Mouse (Mus musculus): ENCODE measurements around the gene Map4k4. TPM values are rescaled to one million over a fixed set of nuclear protein-coding genes. Genes with fewer than 3 reads are reported as not detected.

Gene Map4k4
- total RNA-seq, 1 experiment from 2014 or later, result 231 TPM

DNA sequence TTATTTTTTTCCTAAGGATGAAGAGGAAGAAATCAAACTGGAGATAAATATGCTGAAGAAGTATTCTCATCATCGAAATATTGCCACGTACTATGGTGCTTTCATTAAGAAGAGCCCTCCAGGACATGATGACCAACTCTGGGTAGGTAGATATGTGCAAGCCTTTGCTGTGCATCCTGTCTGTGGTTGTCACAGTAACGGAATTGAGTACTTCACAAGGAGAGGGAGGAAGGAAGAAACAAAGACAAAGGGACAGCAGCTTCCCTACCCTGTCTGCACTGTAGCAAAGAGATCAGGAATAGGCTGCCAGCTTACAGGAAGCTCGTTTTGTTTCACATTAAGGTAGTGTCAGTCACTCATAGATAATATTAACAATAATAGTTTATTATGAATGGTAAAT lies 73.2 kb downstream of the Map4k4 start:
- ATAC-seq (replicated peaks in 1 of 2; ENCODE audit: insufficient read depth in 1 of 2, low FRiP score in 2 of 2, low TSS enrichment in 1 of 2, low read depth in 1 of 2, poor library complexity in 2 of 2, severe bottlenecking in 2 of 2), result no peak

DNA sequence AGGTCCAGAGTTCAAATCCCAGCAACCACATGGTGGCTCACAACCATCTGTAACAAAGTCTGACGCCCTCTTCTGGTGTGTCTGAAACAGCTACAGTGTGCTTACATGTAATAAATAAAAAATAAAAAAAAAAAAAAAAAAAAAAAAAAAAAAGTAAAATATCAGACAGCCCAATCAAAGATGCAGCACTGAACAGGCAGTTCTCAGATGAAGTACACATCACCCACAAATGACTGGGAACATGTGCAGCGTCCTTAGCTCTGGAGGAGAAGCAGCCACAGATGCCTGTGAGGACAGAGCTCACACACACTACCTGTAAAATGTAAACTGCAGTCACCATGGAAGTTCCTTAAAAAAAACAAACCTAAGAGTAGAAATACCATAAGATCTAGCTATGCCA lies 74.3 kb downstream of the Map4k4 start:
- no peak for ATAC-seq (replicated peaks in 1 of 2; ENCODE audit: insufficient read depth in 1 of 2, low FRiP score in 2 of 2, low TSS enrichment in 1 of 2, low read depth in 1 of 2, poor library complexity in 2 of 2, severe bottlenecking in 2 of 2)

DNA sequence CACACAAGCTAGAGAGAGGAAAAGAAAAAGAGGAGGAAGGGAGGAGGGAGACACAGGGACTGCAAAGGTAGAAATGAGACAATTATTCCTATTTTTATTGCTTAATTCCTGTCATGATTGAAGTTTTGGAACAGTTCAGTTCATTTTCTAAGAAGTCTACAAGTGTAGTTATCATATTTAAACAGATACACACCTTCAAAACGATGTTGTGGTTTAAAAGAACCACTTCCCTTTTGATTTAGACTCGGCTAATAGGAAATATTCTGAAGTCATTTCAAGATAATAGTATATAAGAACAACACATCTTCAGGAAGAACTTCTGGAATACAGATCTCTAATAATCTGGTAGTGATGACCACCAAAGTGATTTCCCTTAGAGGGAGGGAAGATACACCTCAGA lies 75.4 kb downstream of the Map4k4 start:
- no peak for ATAC-seq (replicated peaks in 1 of 2; ENCODE audit: insufficient read depth in 1 of 2, low FRiP score in 2 of 2, low TSS enrichment in 1 of 2, low read depth in 1 of 2, poor library complexity in 2 of 2, severe bottlenecking in 2 of 2)

DNA sequence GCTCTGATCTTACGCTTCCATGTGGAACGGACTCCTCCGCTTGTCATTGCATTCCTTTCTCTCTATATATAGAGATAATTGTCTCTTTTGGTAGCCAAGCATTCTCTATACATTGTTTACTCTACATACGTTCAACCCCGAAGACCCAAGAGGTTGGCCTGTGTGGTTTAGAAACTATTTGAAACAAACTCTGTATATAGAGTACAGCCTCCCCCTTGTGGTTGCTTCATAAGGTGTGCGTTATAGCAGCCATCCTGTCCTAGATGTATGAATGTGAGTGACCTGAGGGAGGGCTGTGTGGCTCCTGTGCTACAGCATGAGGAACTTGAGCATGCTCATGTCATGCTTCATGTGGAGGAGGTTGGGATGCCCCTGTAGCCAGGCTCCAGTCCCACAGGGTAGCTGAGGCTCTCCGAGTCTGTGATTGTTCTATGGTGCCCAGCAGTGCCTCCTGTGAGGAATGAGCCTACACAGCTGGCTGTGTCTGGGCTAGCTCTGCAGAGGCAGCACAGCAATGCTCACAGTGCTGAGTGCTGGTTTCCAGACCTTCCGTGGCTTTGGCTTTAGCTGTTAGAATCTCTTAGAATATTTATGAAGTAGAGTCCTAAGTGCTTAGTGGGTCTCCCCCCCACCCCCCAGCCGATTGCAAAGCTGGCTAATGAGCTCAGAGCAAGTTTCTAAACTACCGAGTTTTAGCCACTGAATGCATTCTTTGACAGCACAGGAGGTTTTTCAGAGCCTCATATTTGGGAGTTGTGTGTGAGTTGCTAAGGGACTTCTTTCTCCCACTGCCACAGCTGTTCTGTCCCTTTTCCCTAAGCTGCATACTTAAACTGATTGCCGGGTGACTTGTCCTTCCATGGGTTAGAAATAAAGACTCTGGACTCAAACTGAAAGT lies 76.4 kb downstream of the Map4k4 start:
- ATAC-seq (replicated peaks in 1 of 2; ENCODE audit: insufficient read depth in 1 of 2, low FRiP score in 2 of 2, low TSS enrichment in 1 of 2, low read depth in 1 of 2, poor library complexity in 2 of 2, severe bottlenecking in 2 of 2), result peak in 1 of 2 experiments; percentile 33; a peak in 1 of 4 replicates

DNA sequence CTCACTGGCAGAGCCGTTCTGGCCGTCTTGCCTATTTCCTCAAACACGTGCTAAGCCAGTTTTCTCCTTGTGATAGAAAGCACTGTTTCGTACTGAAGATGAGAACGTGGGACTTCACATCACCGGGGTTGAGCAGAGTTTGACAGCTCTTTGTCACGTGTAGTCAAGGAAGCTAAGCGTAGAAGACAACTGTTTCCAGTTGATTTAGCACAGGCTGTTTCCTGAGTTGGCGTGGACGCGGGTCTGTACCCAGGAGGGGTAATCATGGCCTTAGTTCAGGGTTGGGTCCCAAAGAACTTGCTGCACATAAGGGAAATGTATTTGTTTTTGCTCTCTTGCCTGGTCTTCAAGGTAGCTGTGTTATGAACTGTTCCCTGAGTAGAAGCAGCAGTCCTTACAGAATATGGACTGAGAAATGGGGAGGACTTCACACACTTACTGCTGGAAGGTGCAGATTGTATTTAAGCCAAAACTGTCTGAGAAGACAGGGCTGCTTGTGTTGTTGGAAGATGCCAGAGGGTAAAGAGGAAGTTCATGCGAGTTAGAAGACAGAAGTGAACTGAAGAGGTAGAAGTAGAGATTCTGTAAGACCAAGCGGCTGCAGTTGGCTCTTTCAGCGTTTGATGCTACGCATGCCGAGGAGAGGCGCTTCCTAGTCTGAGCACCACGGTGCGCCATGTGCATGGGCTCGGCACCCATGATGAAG lies 78.2 kb downstream of the Map4k4 start:
- peak; percentile 27 to 31; a peak in 2 of 4 replicates for ATAC-seq (replicated peaks in 1 of 2; ENCODE audit: insufficient read depth in 1 of 2, low FRiP score in 2 of 2, low TSS enrichment in 1 of 2, low read depth in 1 of 2, poor library complexity in 2 of 2, severe bottlenecking in 2 of 2)

DNA sequence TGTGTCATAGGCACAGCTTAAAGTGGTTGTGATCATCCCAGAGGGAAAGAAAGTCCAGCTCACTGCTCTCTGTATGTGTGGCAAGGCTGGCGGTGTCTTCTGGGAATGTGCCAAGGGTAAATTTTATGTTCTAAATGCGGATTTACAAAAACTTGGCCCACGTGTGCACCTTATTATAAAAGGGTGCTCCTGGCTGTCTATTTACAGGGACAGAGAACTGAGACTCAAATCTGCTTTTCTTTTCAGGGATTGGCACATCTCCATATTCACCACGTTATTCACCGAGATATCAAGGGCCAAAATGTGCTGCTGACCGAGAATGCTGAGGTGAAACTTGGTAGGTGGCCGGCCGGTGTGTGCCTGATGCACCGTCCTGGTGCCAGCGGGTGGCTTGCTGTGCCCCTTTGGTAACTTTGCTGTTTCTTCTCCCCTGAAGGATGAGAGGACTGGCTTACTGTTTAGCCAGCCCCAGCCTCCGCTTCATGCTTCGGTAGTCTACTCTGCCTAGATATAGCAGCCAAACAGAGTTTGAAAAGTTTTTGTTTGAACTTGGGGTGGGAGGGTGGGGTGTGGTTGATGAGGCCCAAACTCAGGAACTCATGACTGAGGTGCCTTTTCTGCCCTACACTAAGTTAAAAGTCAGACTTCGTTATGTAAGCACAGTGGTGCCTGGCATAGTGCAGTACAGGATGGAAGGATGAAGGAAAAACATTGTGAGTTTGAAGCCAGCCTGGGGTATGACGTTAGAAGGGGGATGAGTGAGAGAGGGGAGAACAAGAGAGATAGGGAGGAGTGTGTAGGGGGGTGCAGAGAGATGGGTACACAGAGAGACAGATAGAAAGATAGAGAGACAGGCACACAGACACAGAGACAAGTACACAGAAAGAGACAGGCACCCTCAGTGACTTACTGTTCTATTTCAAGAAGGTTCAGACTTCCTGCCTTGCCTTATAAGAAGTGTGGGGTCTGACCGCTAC lies 79.9 kb downstream of the Map4k4 start:
- no peak for ATAC-seq (replicated peaks in 1 of 2; ENCODE audit: insufficient read depth in 1 of 2, low FRiP score in 2 of 2, low TSS enrichment in 1 of 2, low read depth in 1 of 2, poor library complexity in 2 of 2, severe bottlenecking in 2 of 2)

DNA sequence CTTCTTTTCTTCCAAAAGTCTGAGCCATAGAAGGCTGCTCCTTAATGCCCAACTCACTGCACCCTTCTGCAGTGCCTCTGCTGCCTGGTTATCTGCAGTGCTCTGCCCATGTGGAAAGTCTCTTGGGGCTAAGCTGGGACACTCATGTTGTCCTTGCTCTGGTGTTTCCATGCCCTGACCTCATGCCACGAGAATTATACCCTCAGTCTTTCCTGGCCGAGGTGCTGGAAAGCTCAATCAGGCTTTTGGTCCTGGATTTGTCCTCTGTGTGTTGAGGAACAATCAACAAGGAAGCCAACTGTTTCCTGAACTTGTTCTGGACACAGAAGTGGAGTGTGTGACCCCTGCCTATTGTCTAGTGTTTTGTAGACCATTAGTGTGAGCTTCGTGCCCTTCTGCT lies 81.3 kb downstream of the Map4k4 start:
- ATAC-seq (replicated peaks in 1 of 2; ENCODE audit: insufficient read depth in 1 of 2, low FRiP score in 2 of 2, low TSS enrichment in 1 of 2, low read depth in 1 of 2, poor library complexity in 2 of 2, severe bottlenecking in 2 of 2), result no peak

DNA sequence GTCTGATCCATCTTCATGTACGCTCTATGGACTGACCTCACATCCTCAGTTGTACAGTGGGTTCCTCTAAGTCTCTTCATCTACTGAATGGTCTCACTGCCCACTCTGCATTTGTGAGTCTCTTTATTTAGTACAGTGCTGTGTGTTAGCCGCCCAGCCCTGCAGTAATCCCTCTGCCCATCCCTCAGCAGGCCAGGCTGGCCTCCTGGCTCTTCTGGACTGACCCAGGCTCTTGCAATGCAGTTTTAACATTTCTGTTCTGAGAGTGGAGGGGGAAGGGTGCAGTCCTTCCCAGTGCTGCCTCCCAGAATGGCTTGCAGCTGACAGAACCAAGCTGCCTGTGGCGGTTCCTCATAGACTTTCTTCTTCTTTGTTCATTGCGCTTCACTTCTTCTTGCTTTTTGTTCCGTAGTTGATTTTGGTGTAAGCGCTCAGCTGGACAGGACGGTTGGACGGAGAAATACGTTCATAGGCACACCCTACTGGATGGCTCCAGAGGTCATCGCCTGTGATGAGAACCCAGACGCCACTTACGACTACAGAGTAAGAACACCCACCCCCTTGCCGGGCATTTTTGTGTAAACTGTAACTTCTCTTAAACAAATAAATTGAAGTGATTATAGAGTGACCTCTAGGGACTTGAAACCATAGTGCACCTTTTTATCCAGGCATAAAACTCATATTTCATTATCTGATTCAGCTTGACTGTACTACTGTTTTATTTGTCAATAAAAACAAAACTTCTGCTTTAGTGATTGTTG lies 82.2 kb downstream of the Map4k4 start:
- no peak for ATAC-seq (replicated peaks in 1 of 2; ENCODE audit: insufficient read depth in 1 of 2, low FRiP score in 2 of 2, low TSS enrichment in 1 of 2, low read depth in 1 of 2, poor library complexity in 2 of 2, severe bottlenecking in 2 of 2)

DNA sequence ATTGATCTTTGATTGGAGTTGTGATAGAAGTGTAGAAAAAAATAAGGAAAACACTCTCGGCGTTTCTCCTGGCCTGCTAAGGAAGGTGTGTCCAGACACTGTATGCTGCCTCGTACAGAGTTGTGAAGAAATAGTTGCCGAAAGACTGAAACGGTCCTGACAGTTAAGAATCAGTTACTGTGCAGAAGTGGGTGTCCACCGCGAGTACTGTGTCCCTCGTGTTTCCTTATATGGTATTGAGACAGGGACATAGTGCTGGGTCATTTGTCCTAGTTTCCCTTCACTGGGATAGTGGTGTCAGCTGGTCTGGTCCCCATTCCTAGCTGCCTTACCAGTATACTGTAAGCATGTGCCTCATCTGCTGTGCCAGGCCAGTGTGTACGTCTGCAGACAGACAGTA lies 83.6 kb downstream of the Map4k4 start:
- no peak for ATAC-seq (replicated peaks in 1 of 2; ENCODE audit: insufficient read depth in 1 of 2, low FRiP score in 2 of 2, low TSS enrichment in 1 of 2, low read depth in 1 of 2, poor library complexity in 2 of 2, severe bottlenecking in 2 of 2)

DNA sequence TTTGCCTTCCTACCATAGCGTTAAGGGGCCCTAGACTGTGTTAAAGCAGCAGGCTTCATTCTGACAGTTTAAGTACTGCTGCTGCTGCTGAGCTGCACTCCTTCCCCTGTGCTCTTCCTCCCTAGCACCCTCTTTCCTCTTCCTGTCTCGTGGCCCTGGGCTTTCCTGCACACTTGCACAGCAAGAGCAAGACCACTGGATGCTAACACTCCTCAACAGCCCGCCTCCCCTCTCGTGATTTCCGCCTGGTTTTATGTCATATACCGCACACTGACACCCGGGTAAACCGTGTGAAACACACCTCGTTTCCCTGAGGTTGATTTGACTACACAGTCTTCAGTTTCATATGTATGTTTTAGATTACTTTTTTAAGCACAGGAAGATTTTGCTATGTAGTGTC lies 86.1 kb downstream of the Map4k4 start:
- peak; percentile 47 to 58 for ATAC-seq (replicated peaks in 1 of 2; ENCODE audit: insufficient read depth in 1 of 2, low FRiP score in 2 of 2, low TSS enrichment in 1 of 2, low read depth in 1 of 2, poor library complexity in 2 of 2, severe bottlenecking in 2 of 2)

DNA sequence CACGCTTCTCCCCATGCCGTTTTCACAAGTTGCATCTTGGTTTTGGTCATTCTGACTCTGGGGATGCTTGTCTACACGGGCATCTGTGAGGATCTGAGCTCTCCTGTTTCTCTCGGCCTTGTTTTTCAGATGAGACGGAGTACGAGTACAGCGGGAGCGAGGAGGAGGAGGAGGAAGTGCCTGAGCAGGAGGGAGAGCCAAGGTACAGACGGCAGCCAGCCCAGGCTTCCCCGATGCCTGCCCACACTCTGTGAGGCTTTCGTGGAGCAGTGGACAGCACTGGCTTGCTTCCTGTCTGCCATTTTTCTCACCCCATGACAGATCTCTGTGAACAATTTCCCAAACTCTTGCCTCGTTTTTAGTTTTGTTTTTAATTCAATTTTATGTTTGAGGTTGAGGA lies 88.1 kb downstream of the Map4k4 start:
- no peak for ATAC-seq (replicated peaks in 1 of 2; ENCODE audit: insufficient read depth in 1 of 2, low FRiP score in 2 of 2, low TSS enrichment in 1 of 2, low read depth in 1 of 2, poor library complexity in 2 of 2, severe bottlenecking in 2 of 2)

DNA sequence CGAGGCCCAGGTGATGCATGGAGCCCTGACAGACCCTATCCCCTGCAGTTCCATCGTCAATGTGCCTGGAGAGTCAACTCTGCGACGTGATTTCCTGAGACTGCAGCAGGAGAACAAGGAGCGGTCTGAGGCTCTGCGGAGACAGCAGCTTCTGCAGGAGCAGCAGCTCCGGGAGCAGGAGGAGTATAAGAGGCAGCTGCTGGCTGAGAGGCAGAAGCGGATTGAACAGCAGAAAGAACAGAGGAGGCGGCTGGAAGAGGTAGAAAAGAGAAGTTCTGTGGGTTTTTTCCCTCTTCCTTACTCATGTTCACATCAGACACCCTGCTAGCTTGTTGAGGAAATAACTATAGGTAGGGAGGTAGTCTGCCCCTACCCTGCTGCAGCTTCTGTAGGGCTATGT lies 89.3 kb downstream of the Map4k4 start:
- no peak for ATAC-seq (replicated peaks in 1 of 2; ENCODE audit: insufficient read depth in 1 of 2, low FRiP score in 2 of 2, low TSS enrichment in 1 of 2, low read depth in 1 of 2, poor library complexity in 2 of 2, severe bottlenecking in 2 of 2)

DNA sequence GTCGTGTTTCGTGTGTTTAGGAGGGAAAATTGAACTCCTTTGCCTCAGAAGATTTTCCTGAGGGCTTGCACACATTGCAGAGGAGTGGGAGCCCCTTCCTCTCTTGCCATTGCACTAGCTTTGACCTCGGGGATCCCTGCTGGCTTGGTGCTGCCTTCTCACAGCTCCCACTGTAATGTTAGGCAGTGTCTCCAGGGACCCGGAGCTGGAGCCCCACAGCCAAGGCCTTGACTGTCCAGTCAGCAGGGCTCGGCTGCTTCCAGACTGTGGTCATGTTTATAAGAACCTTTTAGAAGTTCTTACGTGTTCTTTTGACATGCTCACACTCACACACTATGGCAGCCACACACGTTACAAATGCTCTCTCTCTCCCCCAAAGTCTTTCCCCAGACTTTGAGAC lies 93.2 kb downstream of the Map4k4 start:
- ATAC-seq (replicated peaks in 1 of 2; ENCODE audit: insufficient read depth in 1 of 2, low FRiP score in 2 of 2, low TSS enrichment in 1 of 2, low read depth in 1 of 2, poor library complexity in 2 of 2, severe bottlenecking in 2 of 2), result no peak

DNA sequence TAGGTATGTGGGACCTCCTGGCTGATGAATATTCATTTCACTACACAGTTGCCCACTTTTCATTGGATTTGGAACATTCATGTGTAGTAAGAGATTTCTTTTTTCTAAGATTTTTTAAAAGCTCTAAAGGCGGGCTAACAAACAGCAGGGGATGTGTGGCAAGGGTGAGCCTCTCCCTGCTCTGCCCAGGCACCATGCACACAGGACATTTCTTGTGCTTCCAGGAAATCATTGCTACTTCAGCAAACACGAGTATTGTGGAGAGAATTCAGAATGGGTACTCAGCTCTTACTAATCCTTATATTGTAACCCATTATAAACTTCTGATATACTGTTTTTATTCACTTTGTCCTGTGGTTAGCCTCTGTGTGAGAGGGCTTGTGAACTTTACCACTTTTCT lies 94.9 kb downstream of the Map4k4 start:
- ATAC-seq (replicated peaks in 1 of 2; ENCODE audit: insufficient read depth in 1 of 2, low FRiP score in 2 of 2, low TSS enrichment in 1 of 2, low read depth in 1 of 2, poor library complexity in 2 of 2, severe bottlenecking in 2 of 2), result no peak

DNA sequence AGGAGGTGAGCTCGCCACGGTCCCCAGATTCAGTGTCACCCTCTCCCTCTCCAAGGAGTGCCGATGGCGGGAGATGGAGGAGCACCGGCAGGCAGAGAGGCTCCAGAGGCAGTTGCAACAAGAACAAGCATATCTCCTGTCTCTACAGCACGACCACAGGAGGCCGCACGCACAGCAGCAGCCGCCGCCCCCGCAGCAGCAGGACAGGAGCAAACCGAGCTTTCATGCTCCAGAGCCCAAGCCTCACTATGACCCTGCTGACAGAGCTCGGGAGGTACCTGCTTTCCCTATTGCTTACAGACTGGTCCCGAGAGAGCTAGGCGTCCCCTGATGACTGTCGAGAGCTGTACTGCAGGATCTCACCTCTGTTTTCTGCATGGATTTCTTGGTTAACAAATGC lies 99.8 kb downstream of the Map4k4 start:
- ATAC-seq (replicated peaks in 1 of 2; ENCODE audit: insufficient read depth in 1 of 2, low FRiP score in 2 of 2, low TSS enrichment in 1 of 2, low read depth in 1 of 2, poor library complexity in 2 of 2, severe bottlenecking in 2 of 2), result no peak

DNA sequence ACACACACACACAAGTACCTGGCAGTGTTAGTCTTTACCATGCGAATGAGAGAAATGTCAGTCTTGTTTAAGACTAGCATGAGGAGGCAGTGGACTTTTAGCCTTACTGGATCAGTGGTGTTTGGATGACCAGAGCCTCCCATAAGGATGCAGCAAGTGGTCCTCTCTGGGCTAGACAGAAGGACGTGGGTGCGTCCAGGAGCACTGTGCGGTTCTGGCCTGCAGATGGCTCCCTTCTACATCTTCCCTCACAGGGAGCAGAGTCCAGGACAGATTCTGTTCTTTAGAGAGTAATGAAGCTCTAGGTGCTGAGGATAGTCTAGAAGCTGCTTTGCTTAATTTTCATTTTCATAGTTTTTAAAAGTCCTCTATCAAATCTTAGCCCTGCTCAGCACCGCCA lies 100.2 kb downstream of the Map4k4 start:
- peak in 1 of 2 experiments; percentile 49; a peak in 3 of 4 replicates for ATAC-seq (replicated peaks in 1 of 2; ENCODE audit: insufficient read depth in 1 of 2, low FRiP score in 2 of 2, low TSS enrichment in 1 of 2, low read depth in 1 of 2, poor library complexity in 2 of 2, severe bottlenecking in 2 of 2)

DNA sequence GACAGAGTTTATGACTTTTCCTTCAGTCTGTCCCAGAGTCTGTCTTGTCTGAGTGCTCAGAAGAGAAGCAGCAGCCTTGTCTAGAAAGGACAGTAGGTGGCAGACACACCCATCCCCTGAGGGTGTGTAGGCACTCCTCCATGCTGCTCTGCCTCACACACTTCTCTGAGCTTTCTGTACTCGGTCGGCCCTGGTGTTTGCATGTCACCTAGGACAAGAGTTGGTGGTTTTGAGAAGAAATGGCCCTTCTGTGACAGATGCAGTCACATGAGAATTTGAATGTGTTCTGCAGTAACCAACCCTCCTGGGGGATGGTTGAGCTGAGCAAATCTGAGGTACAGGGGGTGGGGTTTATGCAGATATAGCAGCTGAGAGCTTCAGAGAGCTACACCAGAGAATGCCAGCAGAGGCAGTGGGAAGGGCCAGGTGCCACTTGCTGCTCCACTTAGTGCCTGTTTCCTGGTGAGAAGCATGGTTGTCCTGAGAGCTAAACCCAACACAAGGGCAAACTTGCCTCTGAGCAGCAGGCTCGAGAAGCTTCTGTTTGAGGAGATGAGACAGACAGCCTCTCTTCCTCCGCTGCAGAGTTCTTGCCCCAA lies 101.5 kb downstream of the Map4k4 start:
- ATAC-seq (replicated peaks in 1 of 2; ENCODE audit: insufficient read depth in 1 of 2, low FRiP score in 2 of 2, low TSS enrichment in 1 of 2, low read depth in 1 of 2, poor library complexity in 2 of 2, severe bottlenecking in 2 of 2), result no peak
